Mouse (Mus musculus) spleen, postnatal 4 days (tissue): ENCODE results near the gene Crb1.

ENCODE experiments used
- DNase-seq, 2 experiments: peaks; one replicate each; pipeline ENCODE4 v3.0.0; 2022; ENCODE audit warnings: low spot score in 2 of 2

Crb1 gene

GRCm38 (mm10) chr1:139223804-139224203, 153.1 kb downstream of the Crb1 start:
- no peak for DNase-seq

DNA sequence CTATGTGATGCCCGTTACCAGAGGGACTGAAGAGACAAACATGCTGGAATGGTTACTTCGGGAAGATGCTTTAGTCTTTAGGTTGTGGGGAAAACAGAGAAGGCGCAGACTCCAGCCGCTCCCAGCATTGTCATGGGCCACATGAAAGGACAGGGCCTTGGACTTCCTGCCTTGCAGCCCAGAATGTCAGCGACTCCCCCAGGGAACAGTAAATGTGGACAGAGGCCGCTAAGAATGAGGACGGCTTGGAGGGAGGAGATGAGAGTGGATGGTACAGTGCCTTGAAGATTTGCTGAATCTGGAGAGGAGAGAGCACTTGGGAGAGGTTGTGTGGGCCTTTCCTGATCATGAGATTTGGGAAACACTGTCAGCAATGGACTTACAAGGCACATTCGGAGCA, 161.6 kb downstream of the Crb1 start:
- no peak for DNase-seq

DNA sequence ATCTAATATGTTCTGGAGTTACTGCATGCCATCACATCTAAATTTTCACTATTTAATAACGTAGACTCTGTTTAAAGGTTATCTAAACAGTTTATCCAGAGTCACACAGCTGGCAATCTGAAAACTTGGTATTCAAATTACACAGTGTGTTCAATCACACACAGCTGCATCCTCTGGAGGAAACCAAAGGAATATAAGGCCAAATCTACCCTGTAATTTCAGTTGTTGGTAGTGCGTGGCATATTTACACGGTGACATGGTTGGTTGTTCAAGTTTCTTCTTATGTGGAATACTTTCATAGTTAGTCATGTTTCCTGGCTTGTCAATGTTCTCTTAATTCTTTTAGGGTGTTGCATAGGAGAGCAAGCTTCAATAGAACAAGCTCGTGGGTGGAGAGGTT, 166.4 kb downstream of the Crb1 start:
- DNase-seq, result no peak

DNA sequence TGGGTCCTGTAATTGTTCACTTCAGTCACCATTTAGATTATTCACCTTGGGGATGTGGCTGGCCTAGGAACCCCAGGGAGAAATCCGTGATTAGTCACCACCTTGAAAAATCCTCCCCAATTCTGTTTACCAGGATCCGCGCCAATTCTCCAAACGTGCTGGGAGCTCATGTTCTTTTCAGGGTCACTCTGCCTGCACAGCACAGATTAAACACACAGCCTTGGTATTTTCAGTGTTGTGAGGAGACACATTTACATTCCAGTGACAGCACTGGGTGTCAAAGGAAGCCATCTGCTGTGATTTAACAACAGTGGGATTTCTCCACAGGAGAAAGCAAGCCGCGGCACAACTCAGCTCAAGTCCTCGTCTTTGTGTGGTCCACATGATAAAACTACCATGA, 167.1 kb downstream of the Crb1 start:
- no peak for DNase-seq

DNA sequence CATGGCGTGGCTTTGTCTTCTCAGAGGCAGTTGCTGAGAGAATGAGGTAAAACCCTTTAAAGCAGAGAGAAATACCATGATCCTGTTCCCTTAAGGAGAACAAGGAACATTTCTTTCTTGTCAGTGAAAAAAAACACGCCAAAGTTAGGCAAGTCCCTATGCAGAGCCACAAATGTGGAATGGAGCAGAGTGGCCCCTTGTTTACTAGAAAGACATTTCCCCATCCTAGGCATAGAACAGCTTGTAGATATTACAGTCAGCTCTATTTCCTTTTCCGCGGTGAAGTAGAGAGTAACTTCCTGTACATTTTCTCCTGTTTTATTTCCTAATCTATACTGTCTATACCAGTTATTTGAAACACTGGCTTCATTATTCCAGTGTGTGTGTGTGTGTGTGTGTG, 170.6 kb downstream of the Crb1 start:
- DNase-seq, result no peak

DNA sequence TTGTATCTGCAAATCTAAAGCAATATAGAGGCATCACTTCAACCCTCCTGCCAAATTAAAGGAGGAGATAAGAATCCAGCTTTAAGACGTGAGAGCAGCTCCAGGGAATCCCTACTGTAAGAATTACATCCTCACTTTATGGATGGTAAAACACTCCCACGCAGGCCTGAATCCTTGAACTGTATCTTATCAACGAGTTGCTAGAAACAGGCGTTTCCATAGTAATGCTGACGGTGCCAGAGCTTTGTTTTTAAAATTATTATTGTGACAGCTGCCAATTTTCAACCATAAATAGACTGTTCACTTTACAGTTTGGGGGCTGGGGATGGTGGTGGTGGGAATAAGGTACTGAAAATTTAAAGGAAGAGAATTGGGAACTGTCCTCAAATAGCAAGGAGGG, 173.9 kb downstream of the Crb1 start:
- no peak for DNase-seq

GRCm38 (mm10) chr1:139194428-139195028, 182.4 kb downstream of the Crb1 start:
- DNase-seq, result no peak

- no peak for DNase-seq
Measured at GRCm38 (mm10) chr1:139194011-139194410, 182.9 kb downstream of the Crb1 start.

- DNase-seq, result no peak
Measured at GRCm38 (mm10) chr1:139192635-139193034, 184.3 kb downstream of the Crb1 start.

DNA sequence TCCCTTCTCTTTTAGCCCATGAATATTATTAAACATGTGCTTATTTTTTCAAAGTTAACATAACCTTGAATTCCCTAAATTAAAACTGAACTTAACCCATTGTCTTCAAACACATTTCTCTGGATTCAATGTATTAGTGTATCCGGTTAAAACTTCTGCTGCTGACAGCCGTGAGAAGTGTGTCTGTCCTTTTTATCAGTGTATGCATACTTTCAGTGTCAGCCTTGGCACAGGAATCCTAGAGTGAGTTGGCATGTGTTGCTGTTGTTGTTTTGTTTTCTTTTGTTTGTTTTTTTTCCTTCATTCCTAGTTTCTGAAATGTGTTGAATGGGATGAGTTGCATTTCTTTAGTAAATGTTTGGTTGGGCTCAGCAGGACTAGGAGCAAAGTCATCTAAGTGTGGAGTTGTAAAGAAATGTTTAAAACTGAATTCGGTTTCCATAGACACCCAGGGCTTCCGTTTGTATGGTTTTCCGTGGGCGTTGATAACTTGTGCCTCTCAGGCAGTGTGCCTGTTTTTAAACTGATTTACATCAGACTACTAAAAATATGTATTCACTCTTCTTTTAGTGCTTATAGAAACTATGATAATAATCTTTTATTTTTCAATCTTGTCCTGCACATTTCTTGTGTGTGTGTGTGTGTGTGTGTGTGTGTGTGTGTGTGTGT, 196.3 kb downstream of the Crb1 start:
- DNase-seq, result peak in 1 of 2 experiments; percentile 21

DNA sequence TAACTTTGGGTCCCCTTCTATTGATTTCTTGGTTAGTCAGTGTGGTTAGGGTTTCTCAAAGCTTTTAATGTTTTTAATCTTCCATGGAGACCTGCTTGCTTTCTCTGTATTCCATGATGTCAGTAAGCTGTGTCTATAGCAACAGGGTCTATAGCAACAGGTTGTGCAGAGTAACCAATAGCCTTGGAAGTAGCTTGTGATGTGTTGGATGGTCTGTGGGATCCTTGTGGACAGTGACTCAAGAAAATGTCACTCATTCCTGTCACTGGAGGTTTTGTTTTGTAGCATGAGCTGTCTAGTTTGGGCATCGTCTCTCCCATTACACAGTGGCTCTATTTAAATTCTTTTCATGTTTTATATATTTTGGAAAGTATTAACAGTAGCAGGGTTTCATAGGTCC, 197.2 kb downstream of the Crb1 start:
- DNase-seq, result no peak

- DNase-seq, result no peak
Measured at GRCm38 (mm10) chr1:139174058-139174832, 202.7 kb downstream of the Crb1 start.

DNA sequence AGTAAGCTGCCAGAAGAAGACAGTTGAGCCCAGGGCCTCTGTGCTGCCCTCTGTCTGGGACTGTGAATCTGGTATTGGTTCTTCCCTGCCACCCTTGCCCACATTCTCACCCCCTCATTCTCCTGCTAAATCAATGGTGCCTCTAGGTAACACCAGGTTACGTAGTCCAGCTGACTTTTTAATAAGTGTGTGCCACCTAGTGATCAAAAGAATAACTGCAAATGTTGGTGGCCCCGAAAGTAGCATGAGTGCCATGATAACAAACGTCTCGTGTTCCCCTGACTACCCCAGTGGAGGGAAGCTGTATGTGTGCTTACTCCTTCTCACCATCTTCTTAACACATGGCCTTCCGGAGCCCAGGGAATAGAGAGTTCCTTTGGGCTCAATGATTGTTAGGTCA, 214.1 kb downstream of the Crb1 start:
- no peak for DNase-seq

GRCm38 (mm10) chr1:139161619-139162018, 215.3 kb downstream of the Crb1 start:
- DNase-seq, result no peak

DNA sequence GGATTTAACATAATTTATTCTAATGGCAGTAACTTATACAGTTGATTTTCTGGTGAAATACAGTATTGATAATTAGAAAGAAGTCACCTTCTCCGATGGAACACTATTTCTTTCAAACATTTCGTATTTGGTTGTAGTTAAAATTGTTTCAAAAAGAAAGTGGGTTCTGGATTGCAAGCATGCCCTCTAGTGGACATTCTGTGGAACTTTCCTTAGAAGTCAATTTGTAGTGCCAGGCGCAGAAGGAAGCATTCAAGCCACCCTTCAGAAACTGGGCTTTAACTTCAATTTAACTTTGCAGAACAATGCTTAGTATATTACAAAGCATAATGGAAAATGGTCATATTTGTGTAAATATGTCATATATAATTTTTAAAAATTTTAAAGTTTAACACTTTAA, 220.5 kb downstream of the Crb1 start:
- DNase-seq, result no peak

DNA sequence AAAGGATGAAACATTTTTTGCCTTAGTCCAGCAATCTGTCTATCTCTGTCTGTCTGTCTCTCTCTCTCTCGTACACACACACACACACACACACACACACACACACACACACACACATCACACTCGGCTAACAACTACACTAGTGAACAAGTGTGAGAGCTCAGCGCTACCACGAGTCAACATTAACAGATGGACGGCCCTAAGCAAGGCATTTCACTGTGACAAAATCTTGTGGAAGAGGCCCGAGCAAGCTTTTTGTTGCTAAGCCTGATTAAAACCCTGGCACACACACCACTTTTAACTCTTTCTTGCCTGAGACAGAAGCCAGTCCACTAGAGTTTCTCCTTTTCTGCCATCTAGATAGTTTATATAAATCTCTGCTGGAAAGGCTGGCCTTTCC, 223.4 kb downstream of the Crb1 start:
- DNase-seq, result no peak

DNA sequence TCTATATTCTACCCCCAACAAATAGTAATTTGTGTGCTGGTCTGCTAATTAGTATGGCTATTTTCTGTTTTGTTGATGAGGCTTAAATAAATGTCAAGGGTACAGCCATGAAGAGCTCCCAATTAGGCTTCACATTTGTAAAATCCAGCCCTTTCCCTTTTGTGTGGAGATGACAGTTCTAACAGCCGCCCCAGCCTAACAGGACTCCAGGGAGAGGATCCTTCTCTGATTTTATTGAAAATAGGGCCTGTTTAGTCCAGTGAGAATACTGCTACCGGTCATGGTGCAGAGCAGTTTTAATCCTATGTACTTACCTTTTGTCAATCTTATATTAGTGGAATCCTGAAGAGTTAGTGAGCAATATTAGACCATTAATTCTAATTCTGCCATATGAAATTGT, 223.9 kb downstream of the Crb1 start:
- no peak for DNase-seq
